Mouse (Mus musculus): Measurements from ENCODE around the gene Ankrd39.

GRCm38 (mm10) chr1:36526903-36527302, 20.3 kb downstream of the Ankrd39 start:
- TF ChIP-seq POLR2A (IDR thresholded peaks at IDR 0.05; ENCODE audit: low read depth, low read length), result no peak
- TF ChIP-seq CTCF (IDR thresholded peaks at IDR 0.05; ENCODE audit: extremely low read depth, insufficient read length, insufficient replicate concordance, low read depth, low read length), result no peak

Data from small intestine, adult 2 months (tissue).